Mouse (Mus musculus): ENCODE data around the gene Pir. TPM values are rescaled to one million over a fixed set of nuclear protein-coding genes. Genes with fewer than 3 reads are reported as not detected.

Pir gene
- polyA plus RNA-seq, 1 experiment from 2014 or later = 17.7 TPM

DNA sequence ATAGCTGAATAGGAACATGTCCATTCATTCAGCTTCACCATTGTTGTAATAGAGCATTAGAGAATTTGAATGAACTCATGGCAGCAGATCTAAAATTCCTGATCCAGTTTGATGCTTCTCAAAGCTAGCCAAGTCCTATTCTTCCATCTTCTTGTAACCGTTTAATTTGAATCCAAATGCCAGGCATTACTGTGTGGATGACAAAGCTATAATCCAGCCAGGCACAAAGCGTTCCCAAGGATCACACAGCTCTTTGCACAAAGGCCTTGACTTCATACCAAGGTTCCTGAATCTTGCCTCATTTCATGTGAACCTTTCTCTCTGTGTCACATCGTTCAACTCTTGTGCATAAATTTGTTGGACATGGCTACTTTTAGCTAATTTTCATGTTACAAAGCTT lies 50.9 kb downstream of the Pir start:
- Histone ChIP-seq H3K27me3 (ENCODE audit: control insufficient read depth, insufficient read depth, low read depth, low read length) (no peaks in the 10 kb centered on the region), H3K9ac (ENCODE audit: low read length) (no peak overlapping the region), H3K4me2 (ENCODE audit: low read depth, low read length) (no peak overlapping the region), H3K27ac (ENCODE audit: low read length) (no peak overlapping the region), H3K4me3 (ENCODE audit: low read length) (no peak overlapping the region), H3K36me3 (ENCODE audit: control insufficient read depth, insufficient read depth, low read length) (no peaks in the 10 kb centered on the region), H3K4me1 (replicated peaks; ENCODE audit: control insufficient read depth, insufficient read depth, low read length) (no peaks in the 10 kb centered on the region), H3K9me3 (ENCODE audit: control insufficient read depth, low read length) (no peaks in the 10 kb centered on the region; the same call in 1 of the 2 replicates)
- no peak for ATAC-seq (ENCODE audit: low read depth)
- 78% methylated on average over 3 of the region's 3 CpGs for WGBS

DNA sequence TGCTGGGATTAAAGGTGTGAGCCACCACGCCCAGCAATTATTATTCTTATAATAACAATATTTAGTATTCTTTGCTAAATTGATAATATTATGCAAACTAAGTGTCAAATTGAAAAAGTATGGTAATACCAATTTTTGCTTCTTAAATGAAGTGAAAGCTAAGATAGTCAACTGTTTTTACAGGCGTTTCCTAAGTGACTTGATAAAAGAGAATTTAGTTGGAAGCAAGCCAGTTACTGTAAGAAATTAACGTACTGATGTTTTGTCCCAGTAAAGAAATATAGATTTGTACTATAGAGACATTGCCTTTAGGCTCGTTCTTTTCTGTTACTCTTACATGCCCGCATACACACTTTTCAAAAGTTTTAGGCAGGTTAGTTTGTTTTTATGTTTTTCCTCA lies 53.3 kb downstream of the Pir start:
- H3K27me3 ChIP-seq (ENCODE audit: control insufficient read depth, insufficient read depth, low read depth, low read length) = no peaks in the 10 kb centered on the region
- H3K4me1 ChIP-seq (replicated peaks; ENCODE audit: control insufficient read depth, insufficient read depth, low read length) = no peaks in the 10 kb centered on the region
- H3K4me2 ChIP-seq (ENCODE audit: low read depth, low read length) = no peak overlapping the region
- no peaks in the 10 kb centered on the region for H3K36me3 ChIP-seq (ENCODE audit: control insufficient read depth, insufficient read depth, low read length)
- H3K4me3 ChIP-seq (ENCODE audit: low read length) = no peak overlapping the region
- H3K9me3 ChIP-seq (ENCODE audit: control insufficient read depth, low read length) = no peaks in the 10 kb centered on the region; the same call in 1 of the 2 replicates
- no peak overlapping the region for H3K9ac ChIP-seq (ENCODE audit: low read length)
- no peak overlapping the region for H3K27ac ChIP-seq (ENCODE audit: low read length)
- no peak for ATAC-seq (ENCODE audit: low read depth)
- WGBS = 56% methylated on average over 5 of the region's 5 CpGs

DNA sequence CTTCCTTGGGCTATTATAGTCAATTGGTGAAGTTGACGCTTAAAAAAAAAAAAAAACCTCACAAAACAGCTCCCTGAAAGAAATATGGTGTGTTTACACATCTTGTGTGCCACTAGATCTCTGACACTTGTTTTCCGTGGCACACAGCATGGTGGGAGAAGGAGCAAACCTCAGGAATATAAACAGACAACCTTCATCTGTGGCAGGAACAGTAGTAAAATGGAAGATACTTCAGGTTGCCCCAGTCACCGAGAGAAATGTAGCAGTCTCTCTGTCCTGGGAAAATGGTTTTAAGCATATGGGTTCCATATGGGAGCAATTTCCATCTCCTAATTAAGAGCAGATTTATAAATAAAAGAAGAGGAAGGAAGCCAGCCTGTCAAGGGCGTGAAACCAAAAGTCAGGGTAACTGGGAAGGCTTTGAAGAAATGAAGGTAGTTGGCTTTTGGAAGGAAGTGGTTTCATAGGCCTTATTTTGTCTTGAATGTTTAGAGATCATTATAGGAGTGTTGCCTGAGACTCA lies 54.3 kb downstream of the Pir start:
- Histone ChIP-seq H3K36me3 (ENCODE audit: control insufficient read depth, insufficient read depth, low read length) (no peaks in the 10 kb centered on the region), H3K9me3 (ENCODE audit: control insufficient read depth, low read length) (no peaks in the 10 kb centered on the region; the same call in 1 of the 2 replicates), H3K27ac (ENCODE audit: low read length) (peak overlapping the region; percentile 36), H3K4me3 (ENCODE audit: low read length) (no peak overlapping the region), H3K9ac (ENCODE audit: low read length) (no peak overlapping the region), H3K4me2 (ENCODE audit: low read depth, low read length) (no peak overlapping the region), H3K27me3 (ENCODE audit: control insufficient read depth, insufficient read depth, low read depth, low read length) (no peaks in the 10 kb centered on the region), H3K4me1 (replicated peaks; ENCODE audit: control insufficient read depth, insufficient read depth, low read length) (no peaks in the 10 kb centered on the region)
- ATAC-seq (ENCODE audit: low read depth) = peak; percentile 34; the same call in 1 of the 2 replicates
- 47% methylated on average over 4 of the region's 4 CpGs for WGBS

DNA sequence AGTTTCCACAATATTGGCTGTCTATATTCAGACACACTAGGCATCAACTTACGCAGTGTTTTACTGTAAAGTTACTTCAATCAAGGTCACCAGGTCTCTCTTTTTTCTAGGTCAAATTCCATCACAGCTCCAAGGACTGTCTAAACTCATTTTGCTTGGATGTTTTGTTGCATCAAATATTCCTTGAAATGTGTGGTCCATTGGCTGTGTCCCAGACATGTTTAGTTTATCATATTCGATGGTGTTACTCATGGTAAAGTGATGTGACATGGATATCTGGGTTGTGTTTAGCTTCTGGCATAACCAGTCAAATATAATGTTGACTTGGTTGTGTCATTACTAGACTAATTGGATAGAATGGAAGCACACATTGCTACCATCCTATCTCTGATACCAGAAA lies 61.2 kb downstream of the Pir start:
- ATAC-seq (ENCODE audit: low read depth) = peak; percentile 81; the same call in 1 of the 2 replicates
- no peak overlapping the region for H3K27ac ChIP-seq (ENCODE audit: low read length)
- no peaks in the 10 kb centered on the region for H3K36me3 ChIP-seq (ENCODE audit: control insufficient read depth, insufficient read depth, low read length)
- H3K4me3 ChIP-seq (ENCODE audit: low read length) = no peak overlapping the region
- no peaks in the 10 kb centered on the region for H3K4me1 ChIP-seq (replicated peaks; ENCODE audit: control insufficient read depth, insufficient read depth, low read length)
- WGBS = 55% methylated on average over 2 of the region's 2 CpGs
- no peak overlapping the region for H3K4me2 ChIP-seq (ENCODE audit: low read depth, low read length)
- no peaks in the 10 kb centered on the region for H3K9me3 ChIP-seq (ENCODE audit: control insufficient read depth, low read length)
- H3K9ac ChIP-seq (ENCODE audit: low read length) = no peak overlapping the region
- H3K27me3 ChIP-seq (ENCODE audit: control insufficient read depth, insufficient read depth, low read depth, low read length) = no peaks in the 10 kb centered on the region

DNA sequence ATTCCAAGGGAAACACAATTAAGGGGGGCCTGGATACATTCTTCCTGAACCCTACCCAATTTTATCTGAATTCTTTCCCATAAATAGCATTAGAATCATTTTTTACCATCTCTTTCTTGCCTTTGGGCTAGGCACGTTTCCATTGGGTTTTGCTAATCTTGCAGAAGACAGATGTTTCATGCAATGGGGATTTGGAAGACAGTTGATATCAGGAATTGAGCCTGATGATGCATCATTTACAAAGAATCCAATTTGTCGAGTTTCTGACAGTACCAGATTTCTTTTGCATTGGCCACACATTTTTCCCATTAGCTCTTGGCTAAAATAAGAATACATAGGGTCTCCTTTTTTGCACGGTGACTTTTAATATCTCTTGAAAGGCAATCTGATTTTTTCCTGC lies 61.6 kb downstream of the Pir start:
- H3K9me3 ChIP-seq (ENCODE audit: control insufficient read depth, low read length) = no peaks in the 10 kb centered on the region

DNA sequence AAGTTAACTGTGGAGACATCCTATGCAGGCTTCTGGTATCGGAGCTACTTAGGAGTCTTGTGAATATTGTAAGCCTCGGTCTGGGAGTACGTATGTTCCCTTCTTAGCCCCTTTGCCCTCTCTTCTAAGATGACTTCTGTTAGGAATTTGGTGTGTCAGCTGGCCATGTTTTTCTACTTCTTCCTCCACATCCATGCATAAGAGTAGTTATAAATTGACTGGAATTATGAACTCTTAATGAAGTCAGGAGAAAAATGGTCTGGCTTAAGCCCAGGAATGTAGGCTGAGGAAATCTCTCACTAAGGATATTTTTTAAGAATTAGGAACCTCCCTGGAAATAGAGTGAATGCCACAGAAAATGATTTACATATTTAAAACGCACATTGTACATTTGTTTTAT lies 69.4 kb downstream of the Pir start:
- Histone ChIP-seq H3K36me3 (ENCODE audit: control insufficient read depth, insufficient read depth, low read length) (no peaks in the 10 kb centered on the region), H3K4me1 (replicated peaks; ENCODE audit: control insufficient read depth, insufficient read depth, low read length) (no peaks in the 10 kb centered on the region), H3K4me3 (ENCODE audit: low read length) (no peak overlapping the region), H3K27me3 (ENCODE audit: control insufficient read depth, insufficient read depth, low read depth, low read length) (no peaks in the 10 kb centered on the region), H3K9me3 (ENCODE audit: control insufficient read depth, low read length) (no peaks in the 10 kb centered on the region), H3K27ac (ENCODE audit: low read length) (peak overlapping the region; percentile 61), H3K4me2 (ENCODE audit: low read depth, low read length) (no peak overlapping the region), H3K9ac (ENCODE audit: low read length) (no peak overlapping the region)
- peak; percentile 65 for ATAC-seq (ENCODE audit: low read depth)
- 59% methylated on average over 4 of the region's 4 CpGs for WGBS

More for the DNA sequence above, 61.6 kb downstream of the Pir start:
- no peak overlapping the region for H3K4me2 ChIP-seq (ENCODE audit: low read depth, low read length)
- no peaks in the 10 kb centered on the region for H3K4me1 ChIP-seq (replicated peaks; ENCODE audit: control insufficient read depth, insufficient read depth, low read length)
- H3K9ac ChIP-seq (ENCODE audit: low read length) = no peak overlapping the region
- no peak overlapping the region for H3K4me3 ChIP-seq (ENCODE audit: low read length)
- H3K27ac ChIP-seq (ENCODE audit: low read length) = no peak overlapping the region
- no peaks in the 10 kb centered on the region for H3K36me3 ChIP-seq (ENCODE audit: control insufficient read depth, insufficient read depth, low read length)
- H3K27me3 ChIP-seq (ENCODE audit: control insufficient read depth, insufficient read depth, low read depth, low read length) = no peaks in the 10 kb centered on the region
- no peak; the same call in none of the 2 replicates for ATAC-seq (ENCODE audit: low read depth)
- 48% methylated on average over 3 of the region's 3 CpGs for WGBS

DNA sequence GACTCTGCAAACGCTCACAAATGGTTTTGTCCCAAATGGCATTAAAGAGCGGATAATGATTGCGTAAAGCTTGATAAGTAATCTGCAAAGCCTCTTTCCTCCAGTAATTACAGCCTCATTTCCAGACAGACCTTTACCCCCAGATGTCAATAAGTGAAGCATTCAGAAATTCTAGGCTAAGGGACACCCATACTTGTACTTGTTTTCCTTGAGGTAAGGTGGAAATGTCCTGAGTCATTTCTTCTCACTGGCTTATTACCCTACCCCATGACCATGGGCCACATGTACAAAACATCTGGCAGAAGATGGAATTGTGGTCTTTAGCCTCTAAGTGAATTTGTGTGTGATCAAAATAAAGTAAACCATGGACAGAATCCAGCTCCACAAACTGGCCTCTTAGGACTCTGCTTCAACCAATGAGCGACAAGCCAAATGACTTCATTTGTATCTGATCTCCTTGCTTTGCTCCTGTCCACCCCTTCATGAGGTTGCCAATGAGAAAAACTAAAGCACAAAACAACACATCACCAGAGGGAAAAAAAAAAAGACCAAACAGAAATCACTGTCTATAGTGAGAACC lies 76.3 kb downstream of the Pir start:
- H3K36me3 ChIP-seq (ENCODE audit: control insufficient read depth, insufficient read depth, low read length) = no peaks in the 10 kb centered on the region
- ATAC-seq (ENCODE audit: low read depth) = peak; percentile 60; the same call in 1 of the 2 replicates
- H3K27me3 ChIP-seq (ENCODE audit: control insufficient read depth, insufficient read depth, low read depth, low read length) = no peaks in the 10 kb centered on the region
- no peak overlapping the region for H3K9ac ChIP-seq (ENCODE audit: low read length)
- no peak overlapping the region for H3K27ac ChIP-seq (ENCODE audit: low read length)
- H3K9me3 ChIP-seq (ENCODE audit: control insufficient read depth, low read length) = no peaks in the 10 kb centered on the region
- H3K4me2 ChIP-seq (ENCODE audit: low read depth, low read length) = no peak overlapping the region
- H3K4me3 ChIP-seq (ENCODE audit: low read length) = no peak overlapping the region
- no peaks in the 10 kb centered on the region for H3K4me1 ChIP-seq (replicated peaks; ENCODE audit: control insufficient read depth, insufficient read depth, low read length)
- 73% methylated on average over 4 of the region's 4 CpGs for WGBS

DNA sequence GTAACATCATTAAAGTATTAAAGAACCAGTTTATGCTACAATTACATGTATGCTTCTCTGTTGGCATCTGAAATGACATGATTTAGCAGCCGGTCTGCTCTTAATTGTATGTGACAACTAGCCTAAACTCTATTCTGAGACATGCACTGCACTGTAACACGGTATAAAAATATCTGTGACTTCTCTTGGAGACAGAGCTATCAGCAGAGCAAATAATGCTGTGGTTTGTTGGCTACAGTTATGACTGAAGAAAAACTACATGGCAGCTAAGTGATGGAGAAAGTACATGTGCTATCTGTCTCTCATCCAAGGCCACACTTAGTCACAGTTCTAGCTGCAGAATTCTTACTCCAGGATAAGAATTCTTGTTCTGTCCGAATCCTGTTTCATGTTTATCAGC lies 79.8 kb downstream of the Pir start:
- H3K9ac ChIP-seq (ENCODE audit: low read length) = no peak overlapping the region
- 65% methylated on average over 3 of the region's 3 CpGs for WGBS
- H3K27me3 ChIP-seq (ENCODE audit: control insufficient read depth, insufficient read depth, low read depth, low read length) = no peaks in the 10 kb centered on the region
- H3K4me3 ChIP-seq (ENCODE audit: low read length) = no peak overlapping the region
- H3K9me3 ChIP-seq (ENCODE audit: control insufficient read depth, low read length) = no peaks in the 10 kb centered on the region
- ATAC-seq (ENCODE audit: low read depth) = peak; percentile 79
- no peaks in the 10 kb centered on the region for H3K4me1 ChIP-seq (replicated peaks; ENCODE audit: control insufficient read depth, insufficient read depth, low read length)
- 0 out of 2 replicates have a peak overlapping the region, but pooled peaks have one; percentile 27 for H3K27ac ChIP-seq (ENCODE audit: low read length)
- no peak overlapping the region for H3K4me2 ChIP-seq (ENCODE audit: low read depth, low read length)
- H3K36me3 ChIP-seq (ENCODE audit: control insufficient read depth, insufficient read depth, low read length) = no peaks in the 10 kb centered on the region

DNA sequence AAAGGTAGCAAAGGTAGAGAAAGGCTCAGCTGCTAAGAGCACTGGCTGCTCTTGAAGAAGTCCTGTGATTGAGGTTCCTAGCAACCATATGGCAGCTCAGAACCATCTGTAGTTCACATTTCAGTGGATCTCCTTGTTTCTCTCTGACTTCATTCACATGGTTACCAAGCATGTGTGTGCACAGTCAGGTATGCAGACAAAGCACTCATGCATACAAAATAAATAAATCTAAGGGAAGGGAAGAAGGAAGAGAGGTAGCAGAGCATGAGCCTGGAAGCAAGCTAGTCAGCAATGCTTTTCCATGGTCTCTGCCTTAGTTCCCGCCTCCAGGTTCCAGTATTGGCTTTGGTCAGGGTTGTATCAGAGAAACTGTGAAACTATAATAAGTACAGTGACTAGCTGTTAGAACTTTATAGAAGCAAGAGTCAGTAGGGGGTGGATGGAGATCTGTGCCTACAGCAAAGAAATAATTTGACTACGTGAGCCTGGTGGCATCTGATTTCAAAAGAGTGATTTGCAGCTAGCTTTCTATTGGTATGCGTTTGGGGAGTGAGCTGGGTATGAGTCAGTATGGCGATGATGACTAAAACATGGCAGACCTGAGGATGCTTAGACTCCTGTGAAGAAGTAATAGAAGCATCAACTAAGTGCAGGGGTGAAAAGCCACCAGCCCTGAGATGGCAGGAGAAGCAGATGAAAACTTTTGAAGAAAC lies 96.1 kb downstream of the Pir start:
- 82% methylated on average over 4 of the region's 4 CpGs for WGBS
- H3K9ac ChIP-seq (ENCODE audit: low read length) = no peak overlapping the region
- H3K27me3 ChIP-seq (ENCODE audit: control insufficient read depth, insufficient read depth, low read depth, low read length) = no peaks in the 10 kb centered on the region
- no peaks in the 10 kb centered on the region for H3K9me3 ChIP-seq (ENCODE audit: control insufficient read depth, low read length)
- H3K4me3 ChIP-seq (ENCODE audit: low read length) = no peak overlapping the region
- no peak overlapping the region for H3K4me2 ChIP-seq (ENCODE audit: low read depth, low read length)
- no peaks in the 10 kb centered on the region for H3K4me1 ChIP-seq (replicated peaks; ENCODE audit: control insufficient read depth, insufficient read depth, low read length)
- no peak overlapping the region for H3K27ac ChIP-seq (ENCODE audit: low read length)
- ATAC-seq (ENCODE audit: low read depth) = no peak
- H3K36me3 ChIP-seq (ENCODE audit: control insufficient read depth, insufficient read depth, low read length) = no peaks in the 10 kb centered on the region
